Mouse (Mus musculus) 416B (cell line): Measurements from ENCODE around the gene Tnrc6b.

Source experiments
- DNase-seq: peaks from one replicate; pipeline ENCODE4 v3.0.0; 2011; ENCODE audit warnings: low read depth

Tnrc6b gene

DNA sequence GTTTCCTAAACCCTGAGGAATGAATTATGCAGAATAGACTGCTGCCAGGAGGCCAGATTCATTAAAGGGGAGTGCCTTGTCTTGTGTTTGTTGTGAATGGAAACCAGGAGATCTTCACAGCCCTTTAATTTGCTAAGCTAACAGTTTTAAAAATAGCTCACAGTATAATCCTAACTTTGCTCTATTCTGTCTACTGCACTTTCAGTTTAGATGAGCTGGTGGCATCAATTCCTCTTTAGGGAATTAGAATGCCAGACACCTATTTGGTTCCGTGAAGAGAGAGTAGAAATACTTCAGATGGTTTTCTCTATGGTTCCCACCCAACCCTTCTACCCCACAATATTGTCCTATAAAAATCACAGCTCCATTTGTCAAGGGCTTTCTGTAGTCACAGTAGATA, 74.6 kb downstream of the Tnrc6b start:
- no peak for DNase-seq

DNA sequence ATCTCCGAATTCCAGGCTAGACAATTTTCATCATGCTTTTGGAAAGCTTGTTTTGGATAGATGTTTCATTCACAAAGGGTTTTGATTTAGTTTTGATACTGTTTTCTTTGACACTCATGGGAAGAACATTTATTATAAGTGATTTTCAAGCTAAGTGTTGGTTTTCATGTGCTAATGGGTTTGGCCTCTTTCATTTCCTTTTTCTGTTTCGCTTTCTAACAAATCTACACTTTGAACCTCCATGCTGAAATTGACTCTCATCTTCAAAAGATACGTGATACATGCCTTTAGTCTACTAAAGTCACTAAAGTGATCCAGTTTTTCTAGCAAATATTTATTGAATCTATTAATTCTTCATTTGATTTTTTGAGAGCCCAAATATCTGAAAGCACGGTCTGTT, 76.6 kb downstream of the Tnrc6b start:
- no peak for DNase-seq

DNA sequence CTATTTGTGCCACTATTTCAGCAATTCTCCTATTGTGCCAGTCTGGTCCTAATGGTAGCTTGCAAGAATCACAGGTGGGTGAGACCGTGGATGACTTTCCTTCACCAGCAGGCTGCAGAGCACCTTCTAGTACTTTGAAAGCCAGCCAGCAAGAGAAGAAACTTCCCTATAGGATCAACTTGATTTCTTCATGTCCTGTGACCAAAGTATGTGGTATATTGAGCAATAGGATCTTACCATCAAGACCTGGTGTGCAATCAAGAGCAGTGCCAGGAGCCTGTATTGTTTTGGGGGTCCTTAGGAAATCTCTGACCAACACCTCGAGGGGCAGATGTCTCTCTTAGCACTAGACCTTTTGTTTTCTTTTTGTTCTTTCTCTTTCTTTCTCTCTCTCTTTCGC, 81.4 kb downstream of the Tnrc6b start:
- DNase-seq, result peak; percentile 89

DNA sequence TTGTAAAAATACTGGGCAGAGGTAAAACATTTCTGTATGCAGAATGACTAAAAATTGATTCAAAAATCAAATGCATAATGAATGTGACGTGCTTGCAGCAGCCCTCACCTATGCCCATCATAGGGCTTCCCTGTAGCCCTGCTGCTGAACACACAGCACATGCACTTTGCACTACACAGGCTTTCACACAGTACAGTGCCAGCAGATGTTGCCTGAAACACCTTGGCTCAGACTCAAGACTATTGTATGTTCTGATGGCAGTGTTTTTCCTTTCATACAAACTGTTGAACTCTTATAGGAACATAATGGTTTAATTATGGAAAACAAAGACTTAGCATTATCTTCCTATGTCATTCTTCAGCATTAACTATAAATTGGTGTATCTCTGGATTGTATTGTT, 84.0 kb downstream of the Tnrc6b start:
- no peak for DNase-seq

DNA sequence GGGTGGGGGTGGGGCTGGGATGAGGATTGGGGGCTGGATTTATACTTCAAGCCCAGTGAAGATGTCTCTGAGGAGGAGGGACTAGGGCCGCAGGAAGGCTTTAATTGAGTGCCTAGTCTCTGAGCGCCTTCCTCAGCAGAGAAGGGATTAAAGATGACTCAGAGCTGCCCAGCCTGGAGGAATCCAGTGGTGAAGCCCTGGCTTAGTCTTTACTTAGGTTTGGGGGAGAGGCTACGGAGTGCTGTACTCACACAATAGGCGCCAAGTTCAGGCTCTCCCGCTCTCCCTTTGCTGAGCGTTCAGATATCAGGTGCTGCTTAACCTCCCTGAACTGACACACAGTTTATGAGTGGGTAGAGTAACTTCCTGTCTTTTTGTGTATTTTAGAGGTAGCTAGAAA, 86.6 kb downstream of the Tnrc6b start:
- peak; percentile 82 for DNase-seq

DNA sequence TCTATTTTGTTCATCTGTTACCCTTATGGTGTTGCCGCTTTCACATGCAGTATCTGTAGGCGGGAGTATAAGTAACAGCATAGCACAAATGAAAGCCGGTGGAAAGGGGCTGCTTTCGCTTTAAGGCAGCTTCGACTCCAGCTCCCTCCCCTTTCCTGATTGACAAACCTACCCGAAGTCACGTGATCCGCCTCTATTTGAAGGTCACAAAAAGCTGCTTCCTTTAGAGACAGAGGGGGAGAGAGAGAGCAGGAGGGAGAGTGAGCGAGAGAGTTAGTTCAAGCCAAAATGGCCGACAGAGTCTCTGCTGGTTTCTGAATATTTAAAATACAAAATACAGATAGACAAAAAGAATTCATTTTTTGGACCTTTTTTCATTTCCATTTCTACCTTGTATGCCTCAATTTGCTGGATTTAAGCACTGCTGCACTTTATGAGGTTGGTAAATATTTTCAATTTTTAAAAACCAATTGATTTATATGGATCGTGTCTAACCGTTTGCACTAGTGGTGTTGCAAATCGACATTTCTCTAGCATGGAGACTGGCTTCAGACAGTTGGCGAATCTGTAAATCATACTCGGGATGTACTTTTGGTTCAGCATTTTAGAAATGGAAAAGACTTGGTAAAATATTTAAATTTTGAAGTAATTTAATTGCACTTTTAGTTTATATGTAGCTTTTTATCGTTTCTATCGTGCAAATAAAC, 87.4 kb downstream of the Tnrc6b start:
- peak; percentile 100 for DNase-seq

DNA sequence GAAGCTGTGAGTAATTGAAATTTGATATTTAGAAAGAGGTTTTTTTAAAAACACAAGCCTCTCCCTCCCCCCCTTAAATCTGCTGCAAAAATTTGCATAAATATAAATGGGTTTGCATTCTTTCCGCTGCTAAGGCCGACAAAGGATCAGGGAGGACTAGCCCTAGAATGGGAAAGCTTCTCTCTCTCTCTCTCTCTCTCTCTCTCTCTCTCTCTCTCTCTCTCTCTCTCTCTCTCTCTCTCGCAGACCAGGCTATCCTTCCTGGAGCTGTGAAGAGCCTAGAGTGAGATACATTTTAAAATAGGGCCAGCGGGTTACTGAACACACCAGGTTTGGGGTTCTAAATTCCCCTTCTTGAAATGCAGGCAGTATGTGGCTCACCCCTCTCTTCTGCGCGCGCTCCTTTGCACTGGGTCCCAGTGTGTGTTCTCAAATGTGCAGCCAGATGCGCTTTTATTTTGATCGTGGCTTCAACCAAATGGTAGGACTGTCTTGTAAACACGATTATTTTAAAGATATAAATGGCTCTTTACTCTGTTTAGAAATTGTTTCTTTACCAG, 88.0 kb downstream of the Tnrc6b start:
- DNase-seq, result peak; percentile 88

DNA sequence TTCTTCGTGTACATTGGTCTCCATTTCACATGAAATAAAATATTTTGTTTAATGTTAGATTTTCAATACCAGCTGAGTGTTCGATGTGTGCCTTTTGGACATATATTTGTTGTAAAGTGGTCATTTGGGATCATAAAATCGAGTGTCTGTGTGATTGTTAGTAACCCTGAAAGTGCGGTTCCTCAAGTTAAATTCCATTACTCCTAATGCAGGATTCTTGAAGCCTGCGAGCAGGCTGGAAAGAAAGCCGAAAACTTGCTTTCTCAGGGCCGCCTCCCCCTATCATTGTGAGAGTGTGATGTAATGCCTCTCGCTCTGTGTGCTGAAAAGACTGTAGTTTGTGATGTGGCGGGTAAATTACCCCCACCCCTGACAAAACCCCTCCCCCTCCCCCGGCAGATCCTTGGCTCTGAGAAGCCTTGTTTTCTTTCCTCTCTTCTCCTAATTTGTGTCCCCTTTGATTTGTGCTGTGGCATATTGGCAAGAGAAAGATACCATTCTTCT, 88.6 kb downstream of the Tnrc6b start:
- DNase-seq, result peak; percentile 83

DNA sequence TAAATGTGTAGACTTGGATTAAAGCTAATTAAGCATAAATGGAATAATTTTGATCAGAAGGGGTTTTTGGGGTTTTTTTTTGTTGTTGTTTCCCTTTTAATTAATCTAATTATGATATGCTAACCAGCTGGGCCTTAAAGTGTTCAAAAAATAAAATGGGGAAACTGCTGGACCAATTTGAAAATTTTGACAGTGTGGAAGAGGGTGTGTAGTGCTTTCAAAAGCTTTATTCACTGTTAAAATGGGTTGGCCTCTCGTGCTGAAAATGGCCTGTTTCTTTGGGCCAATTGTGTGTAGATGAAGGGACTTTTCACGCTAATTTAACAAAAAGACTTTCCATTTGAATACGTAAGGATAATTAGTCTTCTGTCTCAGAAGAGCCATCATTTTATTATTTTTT, 89.1 kb downstream of the Tnrc6b start:
- DNase-seq, result no peak

DNA sequence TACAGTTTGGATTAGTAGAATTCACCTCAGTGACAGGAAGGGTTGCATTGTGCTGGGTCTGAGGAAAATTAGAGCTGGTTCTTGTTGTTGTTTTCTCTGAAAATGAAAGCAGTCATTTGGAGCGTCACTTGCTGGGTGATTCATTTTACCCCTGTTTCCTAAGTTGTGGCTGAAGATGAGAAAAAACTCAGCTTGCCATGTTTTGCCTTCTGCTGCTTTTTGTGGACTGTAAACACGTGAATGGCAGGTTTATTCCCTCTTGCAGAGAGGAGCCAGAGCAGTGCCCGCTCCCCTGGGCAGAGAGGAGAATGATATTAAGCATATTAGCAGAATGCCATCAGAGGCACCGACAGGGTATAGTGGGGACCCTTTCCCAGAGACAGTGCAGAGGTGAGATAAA, 89.7 kb downstream of the Tnrc6b start:
- DNase-seq, result peak; percentile 69

DNA sequence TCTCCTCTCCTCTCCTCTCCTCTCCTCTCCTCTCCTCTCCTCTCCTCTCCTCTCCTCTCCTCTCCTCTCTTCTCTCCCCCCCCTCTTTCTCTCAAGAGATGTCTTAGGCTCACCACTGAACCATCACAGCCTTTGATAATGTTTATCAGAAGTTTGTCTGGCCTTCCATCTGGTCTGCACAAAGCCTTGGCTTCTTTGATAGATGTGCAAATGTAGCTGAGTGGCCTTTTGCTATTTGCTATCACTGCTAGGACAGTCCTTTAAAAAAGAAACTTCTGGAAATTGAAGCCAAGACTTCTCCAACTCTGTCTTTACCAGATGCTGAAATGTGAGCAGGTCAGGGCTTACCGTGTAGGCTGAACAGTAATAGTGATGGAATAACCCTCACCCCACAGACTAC, 90.5 kb downstream of the Tnrc6b start:
- DNase-seq, result no peak

DNA sequence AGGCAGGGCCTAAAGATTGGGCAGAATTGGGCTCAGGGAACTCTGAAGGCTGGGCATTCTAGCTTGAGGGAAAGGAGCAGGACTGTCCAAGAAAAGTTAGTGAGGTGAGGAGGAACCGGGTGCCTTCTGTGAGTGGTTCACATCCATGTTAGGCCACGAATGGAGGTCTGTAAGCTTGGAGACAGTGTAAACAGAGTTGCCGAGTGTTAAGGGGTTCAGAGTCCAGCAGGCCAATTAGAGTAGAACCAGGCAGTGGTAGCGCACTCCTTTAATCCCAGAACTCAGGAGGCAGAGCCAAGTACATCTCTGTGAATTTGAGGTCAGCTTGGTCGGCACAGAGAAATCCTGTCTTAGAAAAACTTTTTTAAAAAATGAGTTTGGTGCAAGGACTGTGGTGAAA, 96.0 kb downstream of the Tnrc6b start:
- DNase-seq, result no peak

DNA sequence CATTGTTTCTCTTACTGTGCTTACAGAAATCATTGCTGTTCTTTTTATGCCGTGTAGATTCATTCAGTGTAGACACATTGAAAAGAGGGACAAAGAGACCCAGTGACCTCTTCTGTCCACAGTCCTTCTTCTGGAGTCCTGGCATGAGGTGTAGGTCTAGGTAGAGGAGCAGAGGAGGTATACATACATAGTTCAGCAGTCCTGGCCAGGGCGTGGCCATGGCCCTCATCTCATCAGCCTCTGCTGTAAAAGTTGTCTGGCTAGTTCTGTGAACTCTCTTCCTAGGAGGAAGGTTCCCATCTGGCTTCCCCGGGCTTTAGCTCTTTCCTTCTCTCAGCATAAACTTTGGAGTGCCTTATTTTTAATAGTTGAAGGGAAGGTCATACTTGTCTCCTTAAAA, 99.1 kb downstream of the Tnrc6b start:
- no peak for DNase-seq

DNA sequence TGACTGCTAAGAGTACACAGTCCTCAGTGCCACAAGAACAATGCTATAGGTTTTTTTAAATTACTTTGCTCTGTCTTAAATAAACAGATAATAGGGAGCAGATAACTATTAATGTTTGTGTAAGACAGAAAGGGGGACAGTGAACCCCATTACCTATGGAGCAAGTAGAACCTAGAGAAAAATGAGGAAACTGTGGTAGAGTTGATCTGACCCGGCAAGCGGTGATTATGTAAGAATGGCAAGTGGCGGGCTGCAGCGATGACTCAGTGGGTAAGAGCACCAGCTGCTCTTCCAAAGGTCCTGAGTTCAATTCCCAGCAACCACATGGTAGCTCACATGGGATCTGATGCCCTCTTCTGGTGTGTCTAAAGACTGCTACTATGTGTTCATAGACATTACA, 101.7 kb downstream of the Tnrc6b start:
- peak; percentile 90 for DNase-seq

DNA sequence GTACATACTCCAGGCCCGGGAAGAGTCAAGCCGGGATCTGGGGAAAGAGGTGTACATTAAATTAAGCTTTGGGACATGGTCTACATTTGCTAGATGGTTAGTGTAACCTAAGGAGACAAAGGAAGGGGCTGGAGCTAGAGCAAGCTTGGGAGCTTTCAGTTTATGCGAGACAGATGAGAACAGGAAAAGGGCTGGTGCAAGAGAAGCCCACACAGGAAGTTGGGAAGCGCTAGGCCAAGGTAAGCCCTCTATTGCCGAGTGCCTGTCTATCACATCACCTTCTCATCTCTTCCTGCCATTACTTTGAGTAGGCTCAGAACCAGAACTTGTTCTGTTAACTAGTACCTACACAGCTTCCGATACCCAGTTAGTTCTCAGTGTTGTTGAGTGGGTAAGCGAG, 103.7 kb downstream of the Tnrc6b start:
- DNase-seq, result peak; percentile 83

DNA sequence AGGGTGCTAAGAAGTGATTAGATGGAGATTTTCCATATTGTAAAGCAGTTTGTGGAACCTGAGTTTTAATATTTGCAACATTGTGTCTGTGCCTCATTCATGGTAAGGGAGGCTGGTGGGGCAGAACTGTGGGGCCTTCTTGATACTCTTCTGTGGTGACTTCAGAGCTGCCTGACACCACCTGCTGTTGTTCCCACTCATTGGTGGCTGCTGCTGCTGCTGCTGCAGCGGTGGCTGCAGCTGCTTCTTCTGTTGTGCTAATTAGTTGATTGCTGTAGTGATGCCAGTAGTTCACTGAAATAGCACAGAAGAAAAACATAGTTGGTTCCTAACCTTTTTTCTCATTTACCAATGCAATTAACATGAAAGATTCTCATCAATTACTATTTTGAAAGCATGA, 111.2 kb downstream of the Tnrc6b start:
- no peak for DNase-seq

DNA sequence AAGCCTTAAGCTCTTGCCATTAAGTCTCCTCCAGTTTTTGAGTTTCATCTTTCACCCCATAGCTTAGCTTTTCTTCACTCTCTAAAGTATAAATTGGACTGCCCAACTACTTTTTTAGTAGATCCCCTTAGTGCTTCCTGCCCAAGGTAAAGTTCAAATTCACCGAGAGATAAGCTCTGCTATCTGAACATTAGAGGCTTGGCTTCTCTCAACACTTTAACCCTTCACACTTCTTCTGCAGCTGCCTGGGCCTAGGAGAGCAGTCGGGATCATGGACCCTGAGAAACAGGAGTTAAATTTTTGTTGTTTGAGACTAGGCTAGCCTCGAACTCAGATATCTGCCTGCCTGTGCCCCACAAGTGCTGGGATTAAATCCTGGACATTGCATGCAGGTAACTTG, 120.1 kb downstream of the Tnrc6b start:
- DNase-seq, result no peak

DNA sequence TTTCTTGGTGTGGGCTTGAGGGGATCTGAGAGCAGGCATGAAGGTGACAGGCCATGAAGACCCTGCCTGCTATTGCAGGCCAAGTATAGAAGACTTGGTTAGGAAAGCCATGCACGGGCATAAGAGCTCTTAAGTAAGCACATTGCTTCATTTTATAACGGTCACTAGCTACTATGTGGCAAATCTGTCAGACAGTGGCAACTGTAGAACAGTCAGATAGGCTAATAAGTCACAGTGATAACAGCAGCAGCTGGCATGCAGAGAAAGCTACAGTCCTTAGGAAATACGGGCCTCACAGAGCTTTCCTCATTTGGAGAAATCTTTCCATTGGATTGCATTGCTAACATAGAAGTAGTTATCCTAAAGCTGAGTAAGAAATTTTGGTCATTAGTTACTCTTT, 121.7 kb downstream of the Tnrc6b start:
- peak; percentile 76 for DNase-seq

DNA sequence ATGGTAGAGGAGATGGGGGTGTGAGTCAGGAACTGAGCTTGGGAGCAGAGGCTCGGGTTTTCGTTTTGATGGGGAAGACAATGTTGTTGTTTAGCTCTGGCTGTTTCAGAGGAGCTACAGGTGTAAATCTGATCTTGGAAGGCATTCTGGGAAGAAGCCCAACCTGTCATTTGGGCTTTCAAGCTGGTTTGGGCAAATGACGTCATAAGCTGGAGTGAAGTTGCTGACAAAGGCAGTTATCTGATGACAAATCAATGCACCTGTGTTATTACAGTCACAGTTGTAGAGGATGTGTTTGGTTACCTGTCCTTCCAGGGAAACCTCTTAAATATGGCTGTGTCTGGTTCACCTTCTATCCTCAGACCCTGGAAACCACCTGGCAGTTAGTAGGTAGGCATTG, 125.1 kb downstream of the Tnrc6b start:
- DNase-seq, result no peak

DNA sequence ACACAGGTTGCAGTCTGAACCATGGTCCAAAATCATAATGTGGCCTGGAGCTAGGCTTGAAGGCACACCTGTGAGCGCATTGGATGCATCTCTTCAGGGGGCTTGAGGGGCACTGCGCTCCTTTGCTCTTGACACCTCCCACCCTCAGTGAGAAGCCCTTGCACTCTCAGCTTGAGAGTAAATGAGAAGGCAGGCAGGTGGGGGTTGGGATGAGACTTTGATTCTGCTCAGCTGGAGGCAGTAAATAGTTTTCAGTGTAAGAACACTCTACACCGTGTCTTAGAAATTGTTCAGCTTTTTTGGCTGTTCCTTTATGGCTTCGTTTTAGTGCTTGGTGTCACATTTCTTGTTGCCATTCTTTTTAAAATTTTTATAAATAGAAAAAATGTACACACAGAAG, 127.7 kb downstream of the Tnrc6b start:
- DNase-seq, result no peak

DNA sequence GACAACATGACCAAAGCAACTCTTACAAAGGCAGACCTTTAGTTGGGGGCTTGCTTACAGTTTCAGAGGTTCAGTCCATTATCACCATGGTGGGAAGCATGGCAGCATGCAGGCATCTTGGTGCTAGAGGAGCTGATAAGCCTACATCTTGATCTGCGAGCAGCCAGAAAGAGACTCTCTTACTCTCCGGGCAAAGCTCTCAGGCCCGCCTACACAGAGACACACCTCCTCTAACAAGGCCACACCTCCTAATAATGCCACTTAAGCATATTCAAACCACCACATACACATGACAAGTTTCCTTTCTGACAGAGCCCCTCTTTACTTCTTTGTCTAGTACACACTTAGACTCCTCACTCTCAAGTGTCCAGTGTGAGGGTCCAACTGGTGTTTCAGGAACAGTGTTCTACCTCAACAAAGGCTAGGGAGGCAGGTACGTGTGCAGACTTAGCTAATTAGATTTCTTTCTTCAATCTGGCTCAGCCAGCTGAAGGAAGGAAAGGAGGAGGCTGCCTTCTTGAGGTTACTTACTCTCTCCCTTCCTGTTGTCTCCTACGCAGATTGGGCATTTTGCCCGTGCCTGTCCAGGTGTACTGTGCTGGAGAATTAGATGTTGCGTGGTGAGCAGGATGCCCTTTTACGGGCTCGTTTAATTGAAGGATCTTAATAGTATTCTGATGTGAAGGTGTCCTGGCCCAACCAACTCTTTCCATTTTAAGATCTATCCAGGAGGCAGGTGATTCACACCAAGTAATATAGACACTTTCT, 128.7 kb downstream of the Tnrc6b start:
- no peak for DNase-seq

DNA sequence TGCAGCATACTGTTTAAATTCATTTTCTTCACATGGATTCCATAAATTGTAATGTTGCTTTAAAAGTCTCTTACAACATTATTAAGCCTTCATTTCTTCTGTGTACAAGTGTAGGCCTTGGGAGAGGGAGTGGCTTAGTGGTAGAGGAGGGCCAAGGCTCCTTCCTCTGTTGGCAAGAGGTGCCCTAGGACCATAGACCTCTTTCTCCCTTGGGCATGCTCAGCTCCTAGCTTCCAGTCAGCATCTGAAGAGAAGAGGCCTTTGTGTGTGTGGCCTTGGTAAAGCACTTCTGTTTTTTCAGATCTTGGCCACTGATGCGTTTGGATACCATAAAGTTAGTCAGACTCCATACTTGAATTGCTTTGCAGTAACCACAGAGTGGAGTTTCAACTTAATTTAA, 133.1 kb downstream of the Tnrc6b start:
- peak; percentile 29 for DNase-seq

DNA sequence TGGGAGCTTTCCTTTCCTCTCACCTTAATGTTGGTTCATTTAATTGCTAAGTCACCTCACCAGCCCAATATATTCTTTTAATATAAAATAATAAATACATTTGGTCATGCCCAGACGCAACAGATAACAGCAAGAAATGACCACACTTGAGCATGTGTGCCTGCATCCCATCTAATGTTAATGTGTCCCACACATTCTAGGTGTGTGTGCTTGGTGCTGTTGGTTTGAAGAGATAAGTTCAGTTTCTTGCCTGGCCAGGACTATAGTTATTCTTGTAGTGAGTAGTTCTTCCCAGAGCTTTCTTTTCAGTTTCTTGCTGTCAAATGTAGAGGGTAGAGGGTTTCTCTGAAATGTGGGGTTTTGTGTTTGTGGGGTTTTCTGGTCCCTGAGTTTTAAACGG, 133.8 kb downstream of the Tnrc6b start:
- DNase-seq, result no peak
